Mouse (Mus musculus): ENCODE measurements around the gene Srsf9.
"Not testable (repeated sequence)": the region's sequence is repeated elsewhere in the genome, so short reads cannot be mapped to it uniquely, and the experiment has no call there.

The Srsf9 gene

DNA sequence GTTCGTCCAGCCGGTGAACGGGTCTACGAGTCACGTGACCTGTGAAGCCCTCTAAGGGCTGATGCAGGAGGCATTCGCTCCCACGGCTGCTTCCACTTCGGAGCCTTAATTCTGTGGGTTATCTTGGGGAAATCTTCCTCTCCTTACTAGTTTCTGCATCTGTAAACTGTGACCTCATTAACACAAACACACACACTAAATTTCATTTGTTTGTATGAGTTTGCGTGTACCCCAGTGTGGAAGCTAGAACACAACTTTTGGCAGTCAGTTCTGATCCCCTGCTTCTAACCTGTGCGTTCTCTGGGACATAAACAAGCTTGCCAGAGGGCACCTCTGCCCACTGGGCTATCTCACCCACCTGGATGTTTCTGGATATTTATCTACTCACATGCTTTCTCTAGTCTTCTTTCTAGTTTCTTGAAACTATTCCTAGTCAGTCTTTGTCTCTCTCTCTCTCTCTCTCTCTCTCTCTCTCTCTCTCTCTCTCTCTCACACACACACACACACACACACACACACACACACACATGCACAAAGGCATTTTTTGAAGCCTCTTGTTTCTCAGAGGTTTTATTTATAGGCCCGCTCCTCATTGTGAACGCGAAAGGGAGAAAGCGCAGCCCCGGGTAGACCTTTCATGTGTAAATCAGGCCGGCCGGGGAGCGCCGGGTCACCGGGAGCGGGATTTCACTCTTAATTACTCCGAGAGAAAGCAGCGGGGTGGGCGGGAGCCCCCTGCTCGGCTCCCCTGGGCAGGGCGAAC lies 46.6 kb downstream of the Srsf9 start:
- peak; percentile 45 for DNase-seq (ENCODE audit: low spot score)

DNA sequence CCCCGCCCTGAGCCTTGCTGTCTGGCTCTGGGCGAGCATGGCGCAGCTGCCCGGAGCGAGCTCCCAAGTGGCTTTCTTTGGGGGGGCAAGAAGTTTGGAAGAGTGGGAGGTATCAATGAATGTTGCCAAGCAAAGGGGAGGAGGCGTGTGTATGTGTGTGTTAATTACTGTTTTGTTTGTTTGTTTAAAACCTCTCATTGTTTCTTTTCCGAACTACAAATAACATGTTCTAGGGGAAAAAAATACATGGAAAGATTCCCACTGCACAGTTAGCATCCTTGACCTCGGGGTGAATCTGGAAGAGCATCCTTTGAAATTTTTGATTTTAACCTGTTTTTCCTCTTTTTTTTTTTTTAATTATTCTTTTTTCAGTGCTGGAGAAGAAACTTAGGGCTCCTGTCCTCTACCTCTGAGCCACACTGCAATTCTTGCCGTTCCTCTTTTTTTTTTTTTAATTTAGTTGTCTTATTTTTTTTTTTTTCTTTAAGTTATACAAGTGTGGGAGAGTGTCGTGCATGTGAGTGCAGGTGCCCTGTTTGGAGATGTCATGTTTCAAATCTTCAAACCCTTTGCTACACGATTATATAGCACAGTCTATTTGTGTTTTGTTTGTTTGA lies 47.3 kb downstream of the Srsf9 start:
- no peak for DNase-seq (ENCODE audit: low spot score)

DNA sequence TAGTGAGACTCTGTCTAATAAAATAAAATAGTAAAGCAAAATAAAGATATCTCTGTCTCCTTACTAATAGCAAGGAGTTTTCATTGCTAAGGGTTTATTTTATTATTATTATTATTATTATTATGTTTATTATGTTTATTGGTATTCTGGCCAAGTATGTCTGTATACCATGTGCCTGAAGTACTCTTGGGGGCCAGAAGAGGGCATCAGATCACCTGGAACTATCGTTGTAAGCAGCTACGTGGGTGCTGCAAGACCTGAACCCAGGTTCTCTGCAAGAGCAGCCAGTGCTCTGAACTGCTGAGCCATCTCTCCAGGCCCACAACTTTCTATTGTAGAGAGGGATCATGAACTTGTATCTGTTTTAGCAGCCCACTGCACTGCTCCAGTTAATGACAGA lies 48.5 kb downstream of the Srsf9 start:
- DNase-seq (ENCODE audit: low spot score), result no peak

DNA sequence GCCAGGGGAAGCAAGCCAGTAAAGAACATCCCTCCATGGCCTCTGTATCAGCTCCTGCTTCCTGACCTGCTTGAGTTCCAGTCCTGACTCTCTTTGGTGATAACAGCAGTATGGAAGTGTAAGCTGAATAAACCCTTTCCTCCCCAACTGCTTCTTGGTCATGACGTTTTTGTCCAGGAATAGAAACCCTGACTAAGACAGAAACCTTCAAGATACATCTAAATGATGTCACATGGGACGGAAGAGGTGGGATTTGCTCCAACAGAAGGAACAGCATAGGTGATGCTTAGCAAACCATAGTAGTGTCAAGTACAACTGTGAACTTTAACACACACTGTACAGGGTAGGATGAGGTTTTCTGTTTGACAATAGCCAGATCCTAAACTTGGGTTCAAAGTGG lies 51.9 kb downstream of the Srsf9 start:
- DNase-seq (ENCODE audit: low spot score), result not testable (repeated sequence)
